Mouse (Mus musculus): ENCODE results near the gene Gm42906.

- TF ChIP-seq CTCF (IDR thresholded peaks at IDR 0.05; ENCODE audit: borderline replicate concordance, extremely low read depth, insufficient read depth, insufficient read length) (no peak), POLR2A (IDR thresholded peaks at IDR 0.05; ENCODE audit: borderline replicate concordance, extremely low read depth, insufficient read depth, insufficient read length, poor library complexity, severe bottlenecking) (no peak)
These were observed 405.0 kb downstream of the Gm42906 start for GRCm38 (mm10) chr5:151022939-151023338.

All from brain, embryonic 14.5 days (tissue).